Mouse (Mus musculus) heart, adult 2 months (tissue): ENCODE measurements around the gene Schip1. TPM values are rescaled to one million over a fixed set of nuclear protein-coding genes. Genes with fewer than 3 reads are reported as not detected.

ENCODE experiments used
- DNase-seq, 2 experiments: peaks; one replicate each; pipeline ENCODE4 v3.0.0; 2021
- H3K27ac ChIP-seq: fragments of 200-600 bp; 2 replicates; pipeline ENCODE4 v1.8.1; 2022
- H3K27me3 ChIP-seq: fragments of 200-500 bp; 2 replicates; pipeline ENCODE4 v1.6.1; 2012; ENCODE audit warnings: mild to moderate bottlenecking, low read length, inconsistent platforms, mixed read lengths; ENCODE audit not compliant: control insufficient read depth, insufficient read depth
- H3K36me3 ChIP-seq: fragments of 200-500 bp; 2 replicates; pipeline ENCODE4 v1.6.1; 2012; ENCODE audit warnings: low read length, inconsistent platforms; ENCODE audit not compliant: control insufficient read depth, insufficient read depth
- H3K4me1 ChIP-seq: fragments of 200-500 bp; 2 replicates; pipeline ENCODE4 v1.6.1; 2011; ENCODE audit warnings: low read length; ENCODE audit not compliant: control insufficient read depth, insufficient read depth
- H3K4me3 ChIP-seq: fragments of 200-600 bp; 2 replicates; pipeline ENCODE4 v1.8.1; 2022
- H3K79me2 ChIP-seq: fragments of 200-500 bp; replicated peaks from 2 replicates; pipeline ENCODE4 v1.6.1; 2012; ENCODE audit warnings: mild to moderate bottlenecking, inconsistent platforms, low read length, moderate library complexity, mixed read lengths; ENCODE audit not compliant: control insufficient read depth, insufficient read depth
- H3K9ac ChIP-seq: fragments of 200-500 bp; 2 replicates; pipeline ENCODE4 v1.6.1; 2012; ENCODE audit warnings: low read depth, mild to moderate bottlenecking, control low read depth, inconsistent platforms, low read length, mixed read lengths
- CTCF ChIP-seq: fragments of 200-600 bp; IDR thresholded peaks from 2 replicates; pipeline ENCODE4 v1.8.1; 2022; ENCODE audit warnings: antibody characterized with exemption, mild to moderate bottlenecking, moderate library complexity
- EP300 ChIP-seq: fragments of 200-500 bp; IDR thresholded peaks from 2 replicates; pipeline ENCODE4 v1.6.1; 2011; ENCODE audit warnings: low read depth, low read length, control low read depth; ENCODE audit not compliant: insufficient read depth
- POLR2A ChIP-seq: fragments of 200-500 bp; IDR thresholded peaks from 2 replicates; pipeline ENCODE4 v1.6.1; 2011; ENCODE audit warnings: mild to moderate bottlenecking, low read depth, low read length, control low read depth; ENCODE audit not compliant: insufficient read depth
- WGBS: fragments of 180-500 bp; shearing (Covaris S2); methylation state at CpG from one replicate; pipeline ENCODE4 v1.1.7; 2018; 5-methylcytosine and 5-hydroxymethylcytosine counted together
- intact Hi-C: fragments of 180-260 bp; cut with DNase I; formaldehyde crosslinking; loops from one replicate; pipeline ENCODE4 v1.15.1; 2025
- polyA plus RNA-seq: library from polyadenylated mRNA; depleted of rRNA; stranded (reverse); fragments of >200 nt; gene quantifications from 2 replicates; pipeline ENCODE4 v1.2.3, GENCODE M21; 2012
- total RNA-seq, 2 experiments: library from RNA; stranded (reverse); gene quantifications; 2 replicates each; pipeline ENCODE4 v1.2.3; 2021

Gene Schip1
- total and polyA plus RNA-seq, 3 experiments, result 44.3 to 181 (median 163) TPM

GRCm38 (mm10) chr3:68555087-68555662 is 490.6 kb downstream of the Schip1 start:
- WGBS, result 37% methylated on average over 4 of the region's 4 CpGs
- Histone ChIP-seq H3K27ac (no peak overlapping the region), H3K4me1 (peaks cover 8% of the 10 kb centered on the region), H3K4me3 (no peak overlapping the region), H3K36me3 (peaks cover 4% of the 10 kb centered on the region; the same call in 1 of the 2 replicates), H3K9ac (no peak overlapping the region), H3K79me2 (peaks cover 3% of the 10 kb centered on the region; the same call in 1 of the 2 replicates), H3K27me3 (no peaks in the 10 kb centered on the region)
- no peak for DNase-seq
- no peak for TF ChIP-seq POLR2A
- TF ChIP-seq CTCF, result peak; percentile 40
- intact Hi-C loops, result no loop called here

- Histone ChIP-seq H3K9ac (no peak overlapping the region), H3K4me1 (peaks cover 8% of the 10 kb centered on the region), H3K4me3 (no peak overlapping the region), H3K27ac (no peak overlapping the region), H3K27me3 (no peaks in the 10 kb centered on the region), H3K79me2 (peaks cover 3% of the 10 kb centered on the region; the same call in 1 of the 2 replicates), H3K36me3 (peaks cover 4% of the 10 kb centered on the region)
- DNase-seq, result no peak
- no peak for TF ChIP-seq CTCF
- no peak for TF ChIP-seq POLR2A
- TF ChIP-seq EP300, result no peak
- 84% methylated on average over 9 of the region's 9 CpGs for WGBS
- intact Hi-C loops, result no loop called here
Measured at GRCm38 (mm10) chr3:68556891-68557290, 492.3 kb downstream of the Schip1 start.

- no peak for DNase-seq
- Histone ChIP-seq H3K79me2 (no peaks in the 10 kb centered on the region), H3K27ac (no peak overlapping the region), H3K4me3 (no peak overlapping the region), H3K36me3 (peaks cover 4% of the 10 kb centered on the region), H3K27me3 (no peaks in the 10 kb centered on the region), H3K9ac (no peak overlapping the region), H3K4me1 (peaks cover 8% of the 10 kb centered on the region)
- intact Hi-C loops, result no loop called here
- no peak for TF ChIP-seq EP300
- TF ChIP-seq POLR2A, result no peak
- TF ChIP-seq CTCF, result no peak
- WGBS, result 38% methylated on average over 6 of the region's 6 CpGs
Measured at GRCm38 (mm10) chr3:68558744-68559143, 494.1 kb downstream of the Schip1 start.

GRCm38 (mm10) chr3:68560057-68560456 is 495.5 kb downstream of the Schip1 start:
- TF ChIP-seq POLR2A (no peak), EP300 (peak; percentile 63; the same call in 1 of the 2 replicates), CTCF (no peak)
- Histone ChIP-seq H3K36me3 (peaks cover 4% of the 10 kb centered on the region), H3K4me3 (no peak overlapping the region), H3K27me3 (no peaks in the 10 kb centered on the region), H3K9ac (no peak overlapping the region), H3K4me1 (peaks cover 7% of the 10 kb centered on the region), H3K27ac (peak overlapping the region; percentile 56), H3K79me2 (no peaks in the 10 kb centered on the region)
- WGBS, result 51% methylated on average over 5 of the region's 5 CpGs
- DNase-seq, result peak; percentile 73 to 76
- intact Hi-C loops, result loop anchor here (5.0 kb wide), 1 partner anchor 47 kb away; no protein-coding TSS in a partner anchor

- Histone ChIP-seq H3K36me3 (peaks cover 4% of the 10 kb centered on the region), H3K9ac (no peak overlapping the region), H3K27me3 (no peaks in the 10 kb centered on the region), H3K27ac (no peak overlapping the region), H3K4me1 (peaks cover 7% of the 10 kb centered on the region), H3K4me3 (no peak overlapping the region), H3K79me2 (no peaks in the 10 kb centered on the region)
- no peak for DNase-seq
- TF ChIP-seq CTCF (peak; percentile 59), POLR2A (no peak), EP300 (no peak)
- WGBS, result 67% methylated on average over 2 of the region's 2 CpGs
- intact Hi-C loops, result loop anchor here (5.0 kb wide), 1 partner anchor 44 kb away; no protein-coding TSS in a partner anchor
Measured at GRCm38 (mm10) chr3:68562838-68563237, 498.2 kb downstream of the Schip1 start.

GRCm38 (mm10) chr3:68563922-68564321 is 499.3 kb downstream of the Schip1 start:
- H3K79me2 ChIP-seq, result no peaks in the 10 kb centered on the region
- 38% methylated on average over 8 of the region's 8 CpGs for WGBS
- no peak overlapping the region for H3K4me3 ChIP-seq
- no peak overlapping the region for H3K9ac ChIP-seq
- H3K27ac ChIP-seq, result peak overlapping the region; percentile 18
- no peaks in the 10 kb centered on the region for H3K27me3 ChIP-seq
- TF ChIP-seq CTCF (no peak), EP300 (0 out of 2 replicates have a peak, but pooled peaks have one; percentile 47)
- DNase-seq, result peak; percentile 50 to 74
- peaks cover 5% of the 10 kb centered on the region; the same call in 1 of the 2 replicates for H3K4me1 ChIP-seq
- H3K36me3 ChIP-seq, result peaks cover 4% of the 10 kb centered on the region
- intact Hi-C loops, result loop anchor here (2.0 to 5.0 kb wide), 2 partner anchors 17 to 43 kb away; no protein-coding TSS in a partner anchor
